Mouse (Mus musculus): ENCODE measurements around the gene Fkbp9. TPM values are rescaled to one million over a fixed set of nuclear protein-coding genes. Genes with fewer than 3 reads are reported as not detected.

Gene Fkbp9
- 21.4 and 27.4 TPM in 2 replicates for polyA plus RNA-seq (2021; fragmentation: Nextera tagmentation)
- long read RNA-seq, experiment 1, transcript Fkbp9-201 (10 exons, 3,009 nt): major isoform, 153 of 168 reads
- long read RNA-seq, experiment 1, partial matches to known transcripts: 10 of 168 reads
- long read RNA-seq, experiment 1, other reads (novel, unspliced or antisense): 5 of 168 reads
- long read RNA-seq, experiment 2, transcript Fkbp9-201 (10 exons, 3,009 nt): major isoform, 26 of 35 reads
- long read RNA-seq, experiment 2, partial matches to known transcripts: 6 of 35 reads
- long read RNA-seq, experiment 2, other reads (novel, unspliced or antisense): 3 of 35 reads

GRCm38 (mm10) chr6:56831697-56832406, at the start of gene Fkbp9:
TSS of gene Fkbp9 (plus strand) at chr6:56832059.

GRCm38 (mm10) chr6:56797311-56798151, 34.3 kb upstream of the Fkbp9 start, which contains the start of gene Kbtbd2:
TSS of gene Kbtbd2 (minus strand) at chr6:56797813.

GRCm38 (mm10) chr6:56923726-56924707, 92.2 kb downstream of the Fkbp9 start, which contains the start of the genes Nt5c3 and Vmn1r4:
TSS of gene Nt5c3 (minus strand) at chr6:56923932.
TSS of gene Vmn1r4 (plus strand) at chr6:56924015.

Other genes with a start within 250 kb of the Fkbp9 start
- gene Lsm5, start 127.3 kb upstream of the Fkbp9 start, polyA plus RNA-seq (2021; fragmentation: Nextera tagmentation): 31.8 and 39.8 TPM in 2 replicates
- gene Avl9, start 117.2 kb upstream of the Fkbp9 start, polyA plus RNA-seq (2021; fragmentation: Nextera tagmentation): 5.5 and 5.8 TPM in 2 replicates
- 25.4 and 28.5 TPM in 2 replicates for gene Kbtbd2, start 34.2 kb upstream of the Fkbp9 start, polyA plus RNA-seq (2021; fragmentation: Nextera tagmentation)
- 116 and 128 TPM in 2 replicates for gene Nt5c3, start 91.9 kb downstream of the Fkbp9 start, polyA plus RNA-seq (2021; fragmentation: Nextera tagmentation)
- 0.09 and 0.29 TPM in 2 replicates for gene Vmn1r4, start 92.0 kb downstream of the Fkbp9 start, polyA plus RNA-seq (2021; fragmentation: Nextera tagmentation)
- gene Vmn1r5, start 138.2 kb downstream of the Fkbp9 start, polyA plus RNA-seq (2021; fragmentation: Nextera tagmentation): not detected in 2 replicates
- not detected in 2 replicates for gene Vmn1r6, start 165.2 kb downstream of the Fkbp9 start, polyA plus RNA-seq (2021; fragmentation: Nextera tagmentation)
- not detected in 2 replicates for gene Vmn1r7, start 193.3 kb downstream of the Fkbp9 start, polyA plus RNA-seq (2021; fragmentation: Nextera tagmentation)
- gene Vmn1r8, start 200.2 kb downstream of the Fkbp9 start, polyA plus RNA-seq (2021; fragmentation: Nextera tagmentation): not detected in 2 replicates
- gene Vmn1r9, start 234.7 kb downstream of the Fkbp9 start, polyA plus RNA-seq (2021; fragmentation: Nextera tagmentation): not detected in 2 replicates